Mouse (Mus musculus) ES-E14 (cell line): ENCODE results near the gene Slc25a12.

Source experiments
- CHD2 ChIP-seq: IDR thresholded peaks from 2 replicates; pipeline ENCODE4 v1.6.1; 2014; ENCODE audit warnings: mild to moderate bottlenecking, low read depth, low read length, inconsistent platforms
- HCFC1 ChIP-seq: IDR thresholded peaks from 2 replicates; pipeline ENCODE4 v1.6.1; 2012; ENCODE audit warnings: low read length, inconsistent platforms, borderline replicate concordance; ENCODE audit not compliant: insufficient read depth
- ZC3H11A ChIP-seq: IDR thresholded peaks from 2 replicates; pipeline ENCODE4 v1.6.1; 2012; ENCODE audit warnings: low read depth, mild to moderate bottlenecking, inconsistent platforms, low read length, borderline replicate concordance
- ZNF384 ChIP-seq: IDR thresholded peaks from 2 replicates; pipeline ENCODE4 v1.6.1; 2012; ENCODE audit warnings: low read depth, low read length, inconsistent platforms

GRCm38 (mm10) chr2:71303221-71303620 is 64.3 kb downstream of the Slc25a12 start:
- no peak for TF ChIP-seq HCFC1
- TF ChIP-seq ZNF384, result no peak
- TF ChIP-seq CHD2, result no peak
- TF ChIP-seq ZC3H11A, result no peak
